Mouse (Mus musculus): ENCODE measurements at regions not wholly inside any gene's neighbourhood (a gene's known extent, or its start where the extent isn't known, plus 50 kb on each side); places are given as distances from the start of the nearest gene placed in this dataset.

DNA sequence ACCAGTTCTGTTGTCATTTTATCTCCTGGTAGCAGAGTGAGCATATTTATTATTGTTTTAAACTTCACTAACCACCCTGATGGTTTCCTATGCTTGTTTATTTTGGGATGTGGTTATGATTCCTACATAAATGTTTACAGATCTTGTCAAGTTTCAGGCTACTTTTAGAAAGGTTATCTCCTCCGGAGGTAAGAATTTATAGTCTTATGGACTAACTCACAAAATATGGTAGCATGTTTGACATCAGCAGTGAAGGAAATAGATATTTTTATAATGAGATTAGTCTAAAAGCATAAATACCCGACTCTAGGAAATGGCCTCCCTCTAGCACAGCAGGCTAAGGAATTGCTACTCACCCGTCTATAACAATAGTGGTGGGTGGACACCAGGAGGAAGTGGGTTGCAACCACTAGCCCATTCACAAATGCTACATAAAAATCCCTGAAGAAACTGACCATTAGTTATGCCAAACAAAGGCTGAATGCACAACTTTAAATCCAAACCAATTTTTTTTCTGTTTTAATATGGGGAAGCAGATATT lies 228.6 kb upstream of the Sema3d start:
- H3K4me3 ChIP-seq (replicated peaks; ENCODE audit: insufficient read depth, low read depth, low read length) = no peak overlapping the region
- WGBS = 49% methylated on average over 3 of the region's 3 CpGs
- TF ChIP-seq POLR2A (IDR thresholded peaks at IDR 0.05; ENCODE audit: borderline replicate concordance, insufficient read depth, low read length) = no peak
- no peak for TF ChIP-seq CTCF (IDR thresholded peaks at IDR 0.05; ENCODE audit: borderline replicate concordance, insufficient read depth, low read depth, low read length)
- H3K27ac ChIP-seq (ENCODE audit: insufficient read depth, low read length) = no peak overlapping the region
- H3K4me1 ChIP-seq (ENCODE audit: control insufficient read depth, insufficient read depth, low read length) = no peaks in the 10 kb centered on the region
- H3K27me3 ChIP-seq (ENCODE audit: control insufficient read depth, insufficient read depth, low read length) = no peaks in the 10 kb centered on the region
- no peak for DNase-seq

DNA sequence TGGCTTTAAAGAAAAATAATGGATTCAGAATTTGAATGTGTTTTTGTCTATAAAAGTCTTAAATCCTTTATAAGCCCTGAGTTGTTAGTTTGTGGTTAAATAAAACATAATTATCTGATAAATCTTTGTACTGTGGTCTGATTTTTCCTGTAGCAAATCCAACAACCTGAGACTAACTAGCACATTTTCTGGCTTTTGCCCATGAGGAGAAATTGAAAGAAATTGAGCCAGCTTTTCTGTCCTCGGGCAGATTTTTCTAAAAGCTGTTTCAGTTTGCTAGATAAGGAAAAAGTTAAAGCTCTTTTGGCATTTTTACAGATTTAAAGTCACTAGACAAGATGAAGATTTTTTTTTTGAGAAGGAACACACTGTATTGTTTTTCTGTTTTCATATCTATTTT lies 191.5 kb upstream of the Sema3d start:
- no peak for TF ChIP-seq CTCF (IDR thresholded peaks at IDR 0.05; ENCODE audit: borderline replicate concordance, insufficient read depth, low read depth, low read length)
- H3K4me3 ChIP-seq (replicated peaks; ENCODE audit: insufficient read depth, low read depth, low read length) = no peak overlapping the region
- DNase-seq = no peak
- H3K27ac ChIP-seq (ENCODE audit: insufficient read depth, low read length) = no peak overlapping the region
- H3K27me3 ChIP-seq (ENCODE audit: control insufficient read depth, insufficient read depth, low read length) = no peaks in the 10 kb centered on the region
- WGBS = 17% methylated on average over 1 of the region's 1 CpGs
- no peaks in the 10 kb centered on the region for H3K4me1 ChIP-seq (ENCODE audit: control insufficient read depth, insufficient read depth, low read length)

DNA sequence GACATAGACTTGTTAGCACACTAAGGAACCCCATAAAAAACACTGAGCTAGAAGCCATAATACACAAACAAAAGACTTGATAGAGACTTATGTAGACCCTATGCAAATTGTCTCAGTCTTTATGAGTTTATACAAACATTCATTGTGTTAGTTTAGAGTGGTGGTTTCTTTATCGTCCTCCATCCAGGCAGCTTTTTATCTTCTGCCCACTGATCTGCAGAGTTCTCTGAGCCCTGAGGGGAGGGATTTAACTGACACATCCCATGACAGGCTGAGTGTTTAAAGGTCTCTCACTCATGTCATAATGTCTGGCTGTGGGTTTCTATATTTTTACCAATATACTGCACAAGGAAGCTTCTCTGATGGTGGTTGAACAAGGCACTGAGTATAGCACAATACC lies 175.7 kb upstream of the Sema3d start:
- 59% methylated on average over 1 of the region's 1 CpGs for WGBS
- no peak overlapping the region for H3K27ac ChIP-seq (ENCODE audit: insufficient read depth, low read length)
- DNase-seq = no peak
- no peaks in the 10 kb centered on the region for H3K27me3 ChIP-seq (ENCODE audit: control insufficient read depth, insufficient read depth, low read length)
- H3K4me3 ChIP-seq (replicated peaks; ENCODE audit: insufficient read depth, low read depth, low read length) = no peak overlapping the region
- no peak for TF ChIP-seq CTCF (IDR thresholded peaks at IDR 0.05; ENCODE audit: borderline replicate concordance, insufficient read depth, low read depth, low read length)
- TF ChIP-seq POLR2A (IDR thresholded peaks at IDR 0.05; ENCODE audit: borderline replicate concordance, insufficient read depth, low read length) = no peak
- H3K4me1 ChIP-seq (ENCODE audit: control insufficient read depth, insufficient read depth, low read length) = no peaks in the 10 kb centered on the region

DNA sequence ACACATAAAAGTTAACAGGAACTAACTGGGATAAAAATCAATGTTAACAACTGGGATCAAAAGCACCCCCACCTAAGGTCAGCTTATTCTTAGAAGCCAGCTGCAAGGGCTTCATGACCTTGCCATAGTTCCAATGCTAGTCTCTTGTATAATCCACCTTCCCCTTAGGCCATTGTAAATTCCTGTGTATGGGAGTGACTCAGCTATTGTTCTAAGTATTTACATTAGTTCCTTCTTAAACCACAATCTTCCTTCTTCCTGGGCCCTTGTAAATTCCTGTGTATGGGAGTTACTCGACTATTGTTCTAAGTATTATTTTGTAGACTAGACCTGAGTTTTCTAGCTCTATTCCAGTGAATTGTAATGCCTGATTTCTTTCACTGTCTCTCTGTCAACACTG lies 173.6 kb upstream of the Sema3d start:
- 68% methylated on average over 1 of the region's 1 CpGs for WGBS
- no peaks in the 10 kb centered on the region for H3K27me3 ChIP-seq (ENCODE audit: control insufficient read depth, insufficient read depth, low read length)
- no peak overlapping the region for H3K4me3 ChIP-seq (replicated peaks; ENCODE audit: insufficient read depth, low read depth, low read length)
- TF ChIP-seq CTCF (IDR thresholded peaks at IDR 0.05; ENCODE audit: borderline replicate concordance, insufficient read depth, low read depth, low read length) = no peak
- no peak for TF ChIP-seq POLR2A (IDR thresholded peaks at IDR 0.05; ENCODE audit: borderline replicate concordance, insufficient read depth, low read length)
- no peak overlapping the region for H3K27ac ChIP-seq (ENCODE audit: insufficient read depth, low read length)
- no peaks in the 10 kb centered on the region for H3K4me1 ChIP-seq (ENCODE audit: control insufficient read depth, insufficient read depth, low read length)
- DNase-seq = no peak

DNA sequence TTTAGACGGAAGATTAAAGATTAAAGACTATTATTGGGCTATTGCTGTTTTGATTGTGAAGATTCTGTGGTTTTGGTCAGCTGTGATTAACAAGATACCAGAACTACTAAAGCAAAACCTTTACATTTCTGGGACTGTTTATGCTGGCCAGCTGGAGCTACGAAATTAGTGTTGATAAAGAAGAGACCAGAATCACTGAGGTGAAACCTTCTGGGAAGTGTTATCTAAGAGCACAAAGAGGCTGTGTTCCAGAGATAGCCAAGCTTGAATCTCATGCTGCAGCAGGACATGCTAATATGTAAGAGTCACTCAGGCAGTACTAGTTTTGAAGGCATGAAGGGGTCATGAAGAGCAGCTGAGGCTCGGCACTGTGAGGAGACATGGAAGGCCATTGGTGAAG lies 169.7 kb upstream of the Sema3d start:
- Histone ChIP-seq H3K27me3 (ENCODE audit: control insufficient read depth, insufficient read depth, low read length) (no peaks in the 10 kb centered on the region), H3K4me3 (replicated peaks; ENCODE audit: insufficient read depth, low read depth, low read length) (no peak overlapping the region), H3K4me1 (ENCODE audit: control insufficient read depth, insufficient read depth, low read length) (no peaks in the 10 kb centered on the region), H3K27ac (ENCODE audit: insufficient read depth, low read length) (no peak overlapping the region)
- no peak for TF ChIP-seq POLR2A (IDR thresholded peaks at IDR 0.05; ENCODE audit: borderline replicate concordance, insufficient read depth, low read length)
- TF ChIP-seq CTCF (IDR thresholded peaks at IDR 0.05; ENCODE audit: borderline replicate concordance, insufficient read depth, low read depth, low read length) = no peak
- 91% methylated on average over 3 of the region's 3 CpGs for WGBS
- no peak for DNase-seq

DNA sequence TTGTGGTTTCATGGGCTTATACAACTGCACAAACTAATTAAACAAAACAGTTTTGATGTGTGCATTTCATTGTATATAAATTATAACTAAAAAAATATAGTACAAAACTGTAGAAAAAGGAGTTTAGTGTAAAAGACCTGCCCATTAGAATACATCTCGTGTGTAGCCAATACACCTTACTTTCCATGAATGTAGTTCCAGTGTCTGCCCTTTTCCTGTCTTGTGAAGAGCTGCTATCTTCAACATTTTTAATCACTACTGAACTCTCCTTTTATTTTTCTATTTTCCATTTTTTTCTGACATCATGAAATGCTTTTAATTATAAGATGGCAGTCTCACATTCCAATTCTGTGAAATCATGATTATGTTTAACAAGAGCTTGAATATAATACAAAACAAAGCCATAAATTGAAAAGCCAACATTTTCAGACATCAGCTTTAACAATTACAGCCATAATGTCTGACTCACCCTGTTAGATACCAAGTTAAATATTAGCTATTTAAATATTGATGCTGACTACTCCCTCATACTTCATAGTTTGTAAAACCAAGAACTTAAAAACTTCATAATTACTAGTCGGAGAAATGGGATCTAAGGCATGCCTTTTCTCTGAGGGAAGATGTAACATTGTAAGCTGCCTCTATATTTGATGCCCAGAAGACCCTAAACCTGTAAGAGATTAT lies 163.6 kb upstream of the Sema3d start:
- 88% methylated on average over 2 of the region's 2 CpGs for WGBS
- TF ChIP-seq POLR2A (IDR thresholded peaks at IDR 0.05; ENCODE audit: borderline replicate concordance, insufficient read depth, low read length) (no peak), CTCF (IDR thresholded peaks at IDR 0.05; ENCODE audit: borderline replicate concordance, insufficient read depth, low read depth, low read length) (no peak)
- DNase-seq = no peak
- no peak overlapping the region for H3K27ac ChIP-seq (ENCODE audit: insufficient read depth, low read length)
- no peaks in the 10 kb centered on the region for H3K27me3 ChIP-seq (ENCODE audit: control insufficient read depth, insufficient read depth, low read length)
- no peaks in the 10 kb centered on the region for H3K4me1 ChIP-seq (ENCODE audit: control insufficient read depth, insufficient read depth, low read length)
- H3K4me3 ChIP-seq (replicated peaks; ENCODE audit: insufficient read depth, low read depth, low read length) = no peak overlapping the region

DNA sequence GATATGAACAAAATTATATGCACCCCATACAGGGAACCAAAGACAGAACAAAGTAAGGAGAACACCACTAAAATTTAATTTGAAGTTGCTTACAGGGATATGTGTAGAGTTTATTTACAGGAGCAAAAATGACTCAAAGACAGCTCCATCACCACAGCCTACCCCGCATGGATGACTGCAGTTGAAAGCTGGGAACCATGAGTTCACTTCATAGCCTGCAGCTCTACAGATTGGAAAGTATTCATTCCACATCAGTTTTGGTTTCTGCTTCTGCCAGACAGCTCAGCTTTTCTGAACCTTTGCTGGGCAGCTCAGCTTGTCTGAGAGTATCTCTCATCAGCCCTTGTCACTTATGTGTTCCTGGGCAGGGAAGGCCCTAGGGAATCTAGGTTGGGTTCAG lies 160.6 kb upstream of the Sema3d start:
- no peak for TF ChIP-seq CTCF (IDR thresholded peaks at IDR 0.05; ENCODE audit: borderline replicate concordance, insufficient read depth, low read depth, low read length)
- no peak for TF ChIP-seq POLR2A (IDR thresholded peaks at IDR 0.05; ENCODE audit: borderline replicate concordance, insufficient read depth, low read length)
- no peaks in the 10 kb centered on the region for H3K27me3 ChIP-seq (ENCODE audit: control insufficient read depth, insufficient read depth, low read length)
- no peaks in the 10 kb centered on the region for H3K4me1 ChIP-seq (ENCODE audit: control insufficient read depth, insufficient read depth, low read length)
- WGBS = 97% methylated on average over 1 of the region's 1 CpGs
- no peak overlapping the region for H3K27ac ChIP-seq (ENCODE audit: insufficient read depth, low read length)
- no peak overlapping the region for H3K4me3 ChIP-seq (replicated peaks; ENCODE audit: insufficient read depth, low read depth, low read length)
- DNase-seq = no peak

DNA sequence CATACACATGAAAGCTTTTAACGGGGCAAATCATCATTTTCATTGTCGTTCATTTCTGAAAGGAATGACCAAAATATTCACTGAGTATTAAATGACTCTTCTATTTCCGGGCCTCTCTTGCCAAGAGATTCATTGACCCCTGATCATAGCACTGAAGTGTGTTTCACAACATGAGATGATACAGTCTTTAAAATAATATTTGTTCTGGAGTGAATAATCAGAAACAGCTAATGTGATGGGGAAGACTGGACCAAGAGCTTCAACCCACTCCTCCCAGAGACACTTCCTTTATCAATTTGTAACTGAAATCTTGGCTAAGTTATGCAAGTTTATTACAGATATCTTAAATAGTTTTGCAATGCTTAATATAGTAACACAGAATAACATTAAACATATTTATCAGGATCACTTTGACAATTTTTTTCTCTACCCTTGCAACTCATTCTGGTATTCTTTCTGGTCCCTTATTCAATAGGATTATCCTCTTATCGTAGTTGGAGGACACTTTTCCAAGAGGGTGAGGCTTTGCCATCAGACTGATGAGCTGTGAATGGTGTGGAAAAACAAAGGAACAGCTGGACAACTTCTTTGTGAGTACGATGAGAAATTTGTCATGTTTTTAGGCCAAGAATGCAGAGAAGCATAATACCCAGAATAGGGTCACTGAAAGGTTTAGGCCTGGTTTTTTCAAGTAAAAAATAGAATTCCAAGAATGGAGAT lies 149.6 kb upstream of the Sema3d start:
- 65% methylated on average over 5 of the region's 5 CpGs for WGBS
- no peak overlapping the region for H3K27ac ChIP-seq (ENCODE audit: insufficient read depth, low read length)
- TF ChIP-seq CTCF (IDR thresholded peaks at IDR 0.05; ENCODE audit: borderline replicate concordance, insufficient read depth, low read depth, low read length) = no peak
- no peak for TF ChIP-seq POLR2A (IDR thresholded peaks at IDR 0.05; ENCODE audit: borderline replicate concordance, insufficient read depth, low read length)

More for the DNA sequence above, 149.6 kb upstream of the Sema3d start:
- Histone ChIP-seq H3K27me3 (ENCODE audit: control insufficient read depth, insufficient read depth, low read length) (no peaks in the 10 kb centered on the region), H3K4me3 (replicated peaks; ENCODE audit: insufficient read depth, low read depth, low read length) (no peak overlapping the region), H3K4me1 (ENCODE audit: control insufficient read depth, insufficient read depth, low read length) (no peaks in the 10 kb centered on the region)
- no peak for DNase-seq

Data from cerebellum, adult 2 months (tissue).